Mouse (Mus musculus) G1E (cell line): ENCODE data around the gene Tenm2. TPM values are rescaled to one million over a fixed set of nuclear protein-coding genes. Genes with fewer than 3 reads are reported as not detected.

Source experiments
- ATAC-seq: 2 replicates; pipeline ENCODE4 v1.8.0; 2016; ENCODE audit warnings: mild to moderate bottlenecking; ENCODE audit not compliant: insufficient number of reproducible peaks, poor library complexity, low FRiP score, severe bottlenecking; ENCODE audit errors: extremely low read depth
- DNase-seq: peaks from one replicate; pipeline ENCODE4 v3.0.0; 2012; ENCODE audit warnings: low spot score
- H3K27me3 ChIP-seq: 2 replicates; pipeline ENCODE4 v1.6.1; 2012; ENCODE audit warnings: mild to moderate bottlenecking, low read length, inconsistent platforms; ENCODE audit not compliant: insufficient read depth
- H3K36me3 ChIP-seq: replicated peaks from 2 replicates; pipeline ENCODE3; 2012; ENCODE audit warnings: mild to moderate bottlenecking, inconsistent platforms
- H3K4me1 ChIP-seq: 2 replicates; pipeline ENCODE4 v1.6.1; 2012; ENCODE audit warnings: low read depth, low read length, inconsistent platforms, mixed read lengths; ENCODE audit not compliant: insufficient read depth
- H3K4me3 ChIP-seq: 2 replicates; pipeline ENCODE4 v1.5.1; 2012; ENCODE audit warnings: low read depth, mild to moderate bottlenecking, inconsistent platforms, low read length, moderate library complexity, mixed read lengths
- H3K9me3 ChIP-seq: replicated peaks from 2 replicates; pipeline ENCODE4 v1.6.1; 2012; ENCODE audit warnings: inconsistent platforms
- CTCF ChIP-seq: IDR thresholded peaks from 2 replicates; pipeline ENCODE4 v1.5.1; 2012; ENCODE audit warnings: low read depth, low read length, inconsistent platforms, mixed read lengths
- GATA1 ChIP-seq: IDR thresholded peaks from 2 replicates; pipeline ENCODE4 v1.6.1; 2012; ENCODE audit warnings: borderline replicate concordance, low read length, inconsistent platforms, mixed read lengths
- GATA2 ChIP-seq: IDR thresholded peaks from 2 replicates; pipeline ENCODE4 v1.6.1; 2012; ENCODE audit warnings: low read depth, low read length, inconsistent platforms, borderline replicate concordance
- POLR2AphosphoS5 ChIP-seq: IDR thresholded peaks from 2 replicates; pipeline ENCODE4 v1.6.1; 2012; ENCODE audit warnings: low read depth, low read length, inconsistent platforms; ENCODE audit not compliant: insufficient replicate concordance
- TAL1 ChIP-seq: conservative IDR thresholded peaks from 2 replicates; pipeline ENCODE4 v1.6.1; 2012; ENCODE audit warnings: low read depth, low read length, inconsistent platforms, mixed read lengths
- polyA plus RNA-seq: library from polyadenylated mRNA; stranded (reverse); fragments of >175 nt; gene quantifications from 2 replicates; pipeline ENCODE4 v1.2.3, GENCODE M21; 2012
- total RNA-seq, 2 experiments: library from RNA; stranded (forward) in 1 of 2; stranded (reverse) in 1 of 2; fragments of 200-1000 nt in 1 of 2; fragments of >200 nt in 1 of 2; fragmentation: Nextera tagmentation in 1 of 2; gene quantifications; 2 replicates each; pipeline ENCODE4 v1.2.3; 2014 to 2017

Gene Tenm2
- total and polyA plus RNA-seq, 3 experiments: 0.44 TPM; not detected in 2

- no peaks in the 10 kb centered on the region for H3K4me1 ChIP-seq
- H3K9me3 ChIP-seq: peaks cover 60% of the 10 kb centered on the region
- H3K36me3 ChIP-seq: no peaks in the 10 kb centered on the region
- no peak for DNase-seq
- no peak overlapping the region for H3K4me3 ChIP-seq
- TF ChIP-seq GATA1 (no peak), GATA2 (no peak), TAL1 (no peak), POLR2AphosphoS5 (no peak), CTCF (no peak)
- H3K27me3 ChIP-seq: no peaks in the 10 kb centered on the region
- no peak for ATAC-seq
These were observed 1154.2 kb downstream of the Tenm2 start for GRCm38 (mm10) chr11:36081399-36082053.

GRCm38 (mm10) chr11:36080766-36081165 is 1155.0 kb downstream of the Tenm2 start:
- H3K9me3 ChIP-seq: peaks cover 57% of the 10 kb centered on the region
- no peak overlapping the region for H3K4me3 ChIP-seq
- ATAC-seq: no peak
- TF ChIP-seq TAL1: no peak
- no peak for TF ChIP-seq GATA1
- TF ChIP-seq GATA2: no peak
- no peak for TF ChIP-seq POLR2AphosphoS5
- TF ChIP-seq CTCF: no peak
- no peak for DNase-seq
- H3K36me3 ChIP-seq: no peaks in the 10 kb centered on the region
- no peaks in the 10 kb centered on the region for H3K27me3 ChIP-seq
- H3K4me1 ChIP-seq: no peaks in the 10 kb centered on the region

- peaks cover 45% of the 10 kb centered on the region for H3K9me3 ChIP-seq
- ATAC-seq: no peak
- H3K4me3 ChIP-seq: no peak overlapping the region
- no peaks in the 10 kb centered on the region for H3K27me3 ChIP-seq
- H3K4me1 ChIP-seq: no peaks in the 10 kb centered on the region
- DNase-seq: no peak
- H3K36me3 ChIP-seq: no peaks in the 10 kb centered on the region
- TF ChIP-seq CTCF (no peak), TAL1 (no peak), GATA2 (no peak), GATA1 (no peak), POLR2AphosphoS5 (no peak)
These were observed 1157.4 kb downstream of the Tenm2 start for GRCm38 (mm10) chr11:36078391-36078790.

- Histone ChIP-seq H3K4me3 (no peak overlapping the region), H3K36me3 (no peaks in the 10 kb centered on the region), H3K4me1 (no peaks in the 10 kb centered on the region), H3K27me3 (no peaks in the 10 kb centered on the region), H3K9me3 (peaks cover 51% of the 10 kb centered on the region)
- DNase-seq: no peak
- TF ChIP-seq TAL1: no peak
- TF ChIP-seq CTCF: no peak
- no peak for TF ChIP-seq GATA2
- no peak for TF ChIP-seq POLR2AphosphoS5
- no peak for TF ChIP-seq GATA1
- no peak for ATAC-seq
These were observed 1161.7 kb downstream of the Tenm2 start for GRCm38 (mm10) chr11:36074015-36074567.

- no peak for TF ChIP-seq GATA2
- no peak for TF ChIP-seq CTCF
- no peak for TF ChIP-seq POLR2AphosphoS5
- no peak for TF ChIP-seq TAL1
- no peak for TF ChIP-seq GATA1
- DNase-seq: no peak
- Histone ChIP-seq H3K9me3 (peaks cover 47% of the 10 kb centered on the region), H3K4me3 (no peak overlapping the region), H3K27me3 (no peaks in the 10 kb centered on the region), H3K36me3 (no peaks in the 10 kb centered on the region), H3K4me1 (no peaks in the 10 kb centered on the region)
- ATAC-seq: no peak
These were observed 1162.5 kb downstream of the Tenm2 start for GRCm38 (mm10) chr11:36073074-36073818.

GRCm38 (mm10) chr11:36072646-36073045 is 1163.1 kb downstream of the Tenm2 start:
- no peaks in the 10 kb centered on the region for H3K36me3 ChIP-seq
- no peak for TF ChIP-seq CTCF
- TF ChIP-seq TAL1: no peak
- TF ChIP-seq GATA2: no peak
- no peak for TF ChIP-seq POLR2AphosphoS5
- no peak for TF ChIP-seq GATA1
- peaks cover 47% of the 10 kb centered on the region for H3K9me3 ChIP-seq
- no peak overlapping the region for H3K4me3 ChIP-seq
- no peak for DNase-seq
- ATAC-seq: no peak
- no peaks in the 10 kb centered on the region for H3K27me3 ChIP-seq
- H3K4me1 ChIP-seq: no peaks in the 10 kb centered on the region
